Mouse (Mus musculus) lung, postnatal 0 days (tissue): ENCODE measurements at regions not wholly inside any gene's neighbourhood (a gene's known extent, or its start where the extent isn't known, plus 50 kb on each side); places are given as distances from the start of the nearest gene placed in this dataset.

Experiments
- CTCF ChIP-seq: IDR thresholded peaks from 2 replicates; pipeline ENCODE4 v1.5.1; 2016; ENCODE audit warnings: antibody characterized with exemption, mild to moderate bottlenecking
- EP300 ChIP-seq: IDR thresholded peaks from 2 replicates; pipeline ENCODE4 v1.6.1; 2016; ENCODE audit warnings: antibody characterized with exemption, mild to moderate bottlenecking, control low read depth

DNA sequence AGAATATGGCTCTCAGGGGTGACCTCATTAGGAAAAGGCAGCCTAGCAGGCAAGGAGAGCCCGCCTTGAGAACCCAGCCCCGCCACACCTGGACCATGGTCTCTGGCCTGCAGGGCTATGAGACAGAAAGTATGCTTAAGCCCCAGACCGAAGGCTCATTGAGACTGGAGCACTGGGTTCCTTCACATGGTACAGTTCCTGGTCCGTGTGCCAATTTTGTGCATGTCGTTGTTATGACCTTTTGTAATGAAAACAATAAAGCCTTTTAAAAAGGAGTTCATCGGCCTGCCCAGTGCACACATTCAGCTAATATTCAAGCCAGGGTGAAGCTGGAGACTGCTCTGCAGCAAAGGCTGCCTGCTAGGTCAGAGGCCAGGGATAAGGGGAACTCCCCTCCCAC lies 64.2 kb downstream of the Psmg1 start:
- TF ChIP-seq CTCF (no peak), EP300 (no peak)
